Mouse (Mus musculus): Measurements from ENCODE around the gene Kcnq2. TPM values are rescaled to one million over a fixed set of nuclear protein-coding genes. Genes with fewer than 3 reads are reported as not detected.

The Kcnq2 gene
- polyA plus RNA-seq, 1 experiment from 2014 or later = 18.9 TPM

DNA sequence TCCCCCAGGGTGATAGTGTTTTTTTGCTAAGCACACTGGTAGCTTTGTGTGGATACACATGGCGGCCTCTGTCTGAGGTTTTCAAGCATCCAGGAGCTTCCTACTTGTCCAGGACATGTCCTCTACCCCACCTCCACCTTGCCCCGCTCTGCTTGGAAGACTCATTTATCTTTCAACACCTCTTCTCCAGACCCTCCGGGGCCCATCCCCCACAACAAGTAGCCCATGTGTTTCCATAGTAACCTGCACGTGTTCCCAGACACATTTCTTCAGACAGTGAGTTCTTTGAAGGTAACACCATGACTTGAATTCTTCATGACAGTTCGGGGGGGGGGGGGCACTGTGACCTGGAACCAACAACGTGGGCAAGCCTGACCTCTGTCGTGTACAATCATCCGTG is 77.8 kb downstream of the Kcnq2 start:
- no peak overlapping the region for H3K4me3 ChIP-seq (ENCODE audit: low read depth, low read length)
- DNase-seq (ENCODE audit: low spot score) (peak; percentile 41), ATAC-seq (ENCODE audit: low FRiP score) (peak; percentile 39; the same call in 1 of the 2 replicates)
- H3K36me3 ChIP-seq (ENCODE audit: control insufficient read depth, insufficient read depth, low read length) = no peaks in the 10 kb centered on the region
- WGBS = 44% methylated on average over 8 of the region's 8 CpGs
- H3K9ac ChIP-seq (ENCODE audit: low read depth, low read length) = no peak overlapping the region
- H3K4me1 ChIP-seq (replicated peaks; ENCODE audit: control insufficient read depth, insufficient read depth, low read length) = peaks cover 2% of the 10 kb centered on the region
- H3K9me3 ChIP-seq (ENCODE audit: control insufficient read depth, low read length) = no peaks in the 10 kb centered on the region
- no peak overlapping the region for H3K27ac ChIP-seq (ENCODE audit: low read depth, low read length)
- H3K27me3 ChIP-seq (ENCODE audit: control insufficient read depth, insufficient read depth, low read length) = 0 out of 2 replicates have a peak, but pooled peaks cover 2% of the 10 kb centered on the region
- H3K4me2 ChIP-seq (replicated peaks; ENCODE audit: low read depth, low read length) = no peak overlapping the region

DNA sequence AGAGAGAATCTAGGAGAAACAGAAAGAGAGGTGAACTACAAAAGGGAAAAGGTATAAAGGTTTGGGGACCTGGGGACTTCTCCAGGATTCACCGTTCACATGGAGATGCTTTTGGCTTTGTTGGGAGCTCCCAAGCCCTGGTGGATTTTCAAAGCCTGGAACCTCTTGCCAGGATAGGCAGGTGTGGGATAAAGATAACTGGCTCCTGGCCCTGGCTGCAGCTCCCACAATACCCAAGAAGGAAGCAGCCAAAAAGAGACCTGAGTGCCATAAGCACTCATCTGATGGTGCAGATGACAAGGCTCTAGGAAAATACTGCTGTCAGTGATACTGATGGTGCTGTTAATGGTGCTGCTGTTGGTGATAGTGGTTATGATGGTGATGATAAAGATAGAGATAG is 82.9 kb downstream of the Kcnq2 start:
- Histone ChIP-seq H3K9ac (ENCODE audit: low read depth, low read length) (no peak overlapping the region), H3K27me3 (ENCODE audit: control insufficient read depth, insufficient read depth, low read length) (0 out of 2 replicates have a peak, but pooled peaks cover 2% of the 10 kb centered on the region), H3K27ac (ENCODE audit: low read depth, low read length) (no peak overlapping the region), H3K4me1 (replicated peaks; ENCODE audit: control insufficient read depth, insufficient read depth, low read length) (no peaks in the 10 kb centered on the region; the same call in 1 of the 2 replicates), H3K36me3 (ENCODE audit: control insufficient read depth, insufficient read depth, low read length) (no peaks in the 10 kb centered on the region), H3K4me2 (replicated peaks; ENCODE audit: low read depth, low read length) (no peak overlapping the region), H3K9me3 (ENCODE audit: control insufficient read depth, low read length) (no peaks in the 10 kb centered on the region), H3K4me3 (ENCODE audit: low read depth, low read length) (no peak overlapping the region)
- no peak for DNase-seq (ENCODE audit: low spot score)
- 79% methylated on average over 1 of the region's 1 CpGs for WGBS
- ATAC-seq (ENCODE audit: low FRiP score) = no peak

GRCm38 (mm10) chr2:181048986-181049385 is 86.1 kb downstream of the Kcnq2 start:
- Histone ChIP-seq H3K4me3 (ENCODE audit: low read depth, low read length) (no peak overlapping the region), H3K9me3 (ENCODE audit: control insufficient read depth, low read length) (no peaks in the 10 kb centered on the region), H3K27me3 (ENCODE audit: control insufficient read depth, insufficient read depth, low read length) (no peaks in the 10 kb centered on the region), H3K4me2 (replicated peaks; ENCODE audit: low read depth, low read length) (no peak overlapping the region), H3K4me1 (replicated peaks; ENCODE audit: control insufficient read depth, insufficient read depth, low read length) (no peaks in the 10 kb centered on the region; the same call in 1 of the 2 replicates), H3K36me3 (ENCODE audit: control insufficient read depth, insufficient read depth, low read length) (no peaks in the 10 kb centered on the region), H3K27ac (ENCODE audit: low read depth, low read length) (no peak overlapping the region), H3K9ac (ENCODE audit: low read depth, low read length) (no peak overlapping the region)
- DNase-seq (ENCODE audit: low spot score) (no peak), ATAC-seq (ENCODE audit: low FRiP score) (no peak)
- 87% methylated on average over 9 of the region's 9 CpGs for WGBS

DNA sequence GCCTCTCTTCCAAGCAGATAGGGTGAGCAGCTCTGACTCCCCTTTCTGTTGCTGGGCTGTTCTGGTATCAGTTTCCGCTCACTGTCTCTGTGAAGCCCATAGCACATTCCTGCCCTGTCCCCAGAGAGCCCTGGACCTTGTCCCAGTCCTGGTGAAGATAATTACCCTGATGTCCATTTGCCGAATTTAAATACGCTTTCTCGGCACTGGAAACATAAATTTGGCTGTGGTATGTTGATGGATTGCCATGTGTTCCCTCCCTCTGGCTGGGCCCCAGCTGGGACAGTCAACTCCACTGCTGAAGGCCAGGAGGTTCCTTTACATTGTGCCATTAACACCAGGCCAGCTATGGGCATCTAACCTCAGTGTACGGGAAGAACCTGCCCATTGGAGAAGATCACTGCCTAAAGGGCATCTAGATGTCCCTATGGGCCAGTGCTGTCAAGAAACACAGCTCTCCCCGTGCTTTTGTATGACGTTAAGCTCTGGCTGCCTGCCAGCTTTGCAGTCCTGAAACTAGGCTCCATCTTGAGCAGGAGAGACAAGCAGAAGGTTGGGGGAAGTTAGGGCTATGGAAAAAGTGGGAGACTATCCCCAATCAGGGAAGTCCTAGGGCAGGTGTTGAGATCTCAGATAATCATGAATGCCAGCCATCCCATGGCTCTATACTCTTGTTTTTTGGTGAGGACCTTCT is 86.7 kb downstream of the Kcnq2 start:
- no peaks in the 10 kb centered on the region; the same call in 1 of the 2 replicates for H3K4me1 ChIP-seq (replicated peaks; ENCODE audit: control insufficient read depth, insufficient read depth, low read length)
- H3K4me2 ChIP-seq (replicated peaks; ENCODE audit: low read depth, low read length) = no peak overlapping the region
- ATAC-seq (ENCODE audit: low FRiP score) (no peak), DNase-seq (ENCODE audit: low spot score) (no peak)
- H3K36me3 ChIP-seq (ENCODE audit: control insufficient read depth, insufficient read depth, low read length) = no peaks in the 10 kb centered on the region
- no peaks in the 10 kb centered on the region for H3K27me3 ChIP-seq (ENCODE audit: control insufficient read depth, insufficient read depth, low read length)
- 69% methylated on average over 7 of the region's 7 CpGs for WGBS
- no peak overlapping the region for H3K4me3 ChIP-seq (ENCODE audit: low read depth, low read length)
- no peak overlapping the region for H3K27ac ChIP-seq (ENCODE audit: low read depth, low read length)
- no peaks in the 10 kb centered on the region for H3K9me3 ChIP-seq (ENCODE audit: control insufficient read depth, low read length)
- no peak overlapping the region for H3K9ac ChIP-seq (ENCODE audit: low read depth, low read length)

DNA sequence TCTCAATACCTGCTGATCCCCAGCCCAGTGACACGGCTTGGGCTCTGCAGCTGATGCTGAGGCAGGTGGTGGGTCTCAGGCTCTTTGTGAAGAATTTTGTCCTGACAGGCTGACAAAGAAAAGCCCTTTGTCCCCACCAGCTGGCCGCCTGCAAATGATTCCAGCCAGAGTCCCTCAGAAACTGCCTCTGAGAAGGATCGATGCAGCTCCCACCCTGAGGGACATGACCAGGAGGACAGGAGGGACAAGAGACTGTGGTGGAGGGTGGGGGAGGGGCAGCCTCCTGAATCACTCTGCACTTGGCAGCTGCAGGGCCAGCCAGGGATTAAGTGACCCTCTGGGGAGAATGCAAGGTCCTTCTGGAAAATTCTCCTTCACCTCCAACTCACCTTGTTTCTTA is 91.1 kb downstream of the Kcnq2 start:
- H3K9ac ChIP-seq (ENCODE audit: low read depth, low read length) = no peak overlapping the region

GRCm38 (mm10) chr2:181043437-181043836 is 91.7 kb downstream of the Kcnq2 start, which contains the start of gene Chrna4:
Gene Chrna4, minus strand, starts transcription at chr2:181043546.
- Histone ChIP-seq H3K27ac (ENCODE audit: low read depth, low read length) (peak within 1 kb of the TSS; percentile 8), H3K4me1 (replicated peaks; ENCODE audit: control insufficient read depth, insufficient read depth, low read length) (peaks cover 11% of the 10 kb centered on the region), H3K27me3 (ENCODE audit: control insufficient read depth, insufficient read depth, low read length) (peaks cover 4% of the 10 kb centered on the region; the same call in 1 of the 2 replicates), H3K4me2 (replicated peaks; ENCODE audit: low read depth, low read length) (no peak within 1 kb of the TSS), H3K4me3 (ENCODE audit: low read depth, low read length) (no peak within 1 kb of the TSS), H3K9me3 (ENCODE audit: control insufficient read depth, low read length) (no peaks in the 10 kb centered on the region), H3K9ac (ENCODE audit: low read depth, low read length) (peak within 1 kb of the TSS; percentile 15; the same call in 1 of the 2 replicates), H3K36me3 (ENCODE audit: control insufficient read depth, insufficient read depth, low read length) (no peaks in the 10 kb centered on the region)
- DNase-seq (ENCODE audit: low spot score) (peak; percentile 33), ATAC-seq (ENCODE audit: low FRiP score) (no peak)
- WGBS = 53% methylated on average over 3 of the region's 3 CpGs

More for the DNA sequence above, 91.1 kb downstream of the Kcnq2 start:
- H3K4me3 ChIP-seq (ENCODE audit: low read depth, low read length) = no peak overlapping the region
- 2% methylated on average over 3 of the region's 3 CpGs for WGBS
- peak overlapping the region; percentile 8 for H3K27ac ChIP-seq (ENCODE audit: low read depth, low read length)
- peaks cover 4% of the 10 kb centered on the region; the same call in 1 of the 2 replicates for H3K27me3 ChIP-seq (ENCODE audit: control insufficient read depth, insufficient read depth, low read length)
- no peaks in the 10 kb centered on the region for H3K9me3 ChIP-seq (ENCODE audit: control insufficient read depth, low read length)
- DNase-seq (ENCODE audit: low spot score) = peak; percentile 66
- peak; percentile 69 for ATAC-seq (ENCODE audit: low FRiP score)
- H3K4me2 ChIP-seq (replicated peaks; ENCODE audit: low read depth, low read length) = no peak overlapping the region
- H3K4me1 ChIP-seq (replicated peaks; ENCODE audit: control insufficient read depth, insufficient read depth, low read length) = peaks cover 11% of the 10 kb centered on the region
- no peaks in the 10 kb centered on the region for H3K36me3 ChIP-seq (ENCODE audit: control insufficient read depth, insufficient read depth, low read length)

DNA sequence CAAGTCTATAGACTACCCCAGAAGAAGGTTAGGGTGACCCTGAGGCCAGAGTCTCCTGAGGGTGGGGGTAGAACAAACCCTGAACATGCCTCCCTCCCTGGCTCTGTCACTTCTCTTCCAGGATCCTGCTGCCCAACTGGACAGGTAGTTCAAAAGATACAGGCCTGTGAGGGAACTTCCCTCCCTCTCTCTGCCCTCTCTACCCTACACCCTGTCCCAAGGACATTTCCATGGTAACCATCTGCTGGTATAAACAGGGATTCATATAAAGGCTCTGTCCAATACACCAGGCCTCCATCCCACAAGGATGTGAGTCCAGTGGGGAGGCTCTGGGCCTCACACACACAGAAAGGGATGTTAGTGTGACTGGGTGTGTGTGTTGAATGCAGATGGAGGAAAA is 92.7 kb downstream of the Kcnq2 start:
- H3K4me2 ChIP-seq (replicated peaks; ENCODE audit: low read depth, low read length) = no peak overlapping the region
- peak overlapping the region; percentile 8 for H3K27ac ChIP-seq (ENCODE audit: low read depth, low read length)
- no peak overlapping the region for H3K4me3 ChIP-seq (ENCODE audit: low read depth, low read length)
- H3K4me1 ChIP-seq (replicated peaks; ENCODE audit: control insufficient read depth, insufficient read depth, low read length) = peaks cover 14% of the 10 kb centered on the region
- no peak overlapping the region for H3K9ac ChIP-seq (ENCODE audit: low read depth, low read length)
- H3K27me3 ChIP-seq (ENCODE audit: control insufficient read depth, insufficient read depth, low read length) = peaks cover 4% of the 10 kb centered on the region; the same call in 1 of the 2 replicates
- ATAC-seq (ENCODE audit: low FRiP score) (peak; percentile 39), DNase-seq (ENCODE audit: low spot score) (no peak)
- no peaks in the 10 kb centered on the region for H3K36me3 ChIP-seq (ENCODE audit: control insufficient read depth, insufficient read depth, low read length)
- H3K9me3 ChIP-seq (ENCODE audit: control insufficient read depth, low read length) = no peaks in the 10 kb centered on the region

- Histone ChIP-seq H3K4me2 (replicated peaks; ENCODE audit: low read depth, low read length) (no peak overlapping the region), H3K36me3 (ENCODE audit: control insufficient read depth, insufficient read depth, low read length) (no peaks in the 10 kb centered on the region), H3K9me3 (ENCODE audit: control insufficient read depth, low read length) (no peaks in the 10 kb centered on the region), H3K9ac (ENCODE audit: low read depth, low read length) (no peak overlapping the region), H3K4me1 (replicated peaks; ENCODE audit: control insufficient read depth, insufficient read depth, low read length) (peaks cover 16% of the 10 kb centered on the region), H3K27ac (ENCODE audit: low read depth, low read length) (peak overlapping the region; percentile 8; the same call in 1 of the 2 replicates), H3K4me3 (ENCODE audit: low read depth, low read length) (no peak overlapping the region), H3K27me3 (ENCODE audit: control insufficient read depth, insufficient read depth, low read length) (peaks cover 4% of the 10 kb centered on the region; the same call in 1 of the 2 replicates)
- ATAC-seq (ENCODE audit: low FRiP score) = 0 out of 2 replicates have a peak, but pooled peaks have one; percentile 24
- WGBS = 2% methylated on average over 7 of the region's 7 CpGs
- DNase-seq (ENCODE audit: low spot score) = peak; percentile 43
Measured at GRCm38 (mm10) chr2:181041941-181042340, 93.2 kb downstream of the Kcnq2 start.

GRCm38 (mm10) chr2:181039356-181039680 is 95.8 kb downstream of the Kcnq2 start:
- Histone ChIP-seq H3K27ac (ENCODE audit: low read depth, low read length) (no peak overlapping the region; the same call in 1 of the 2 replicates), H3K9ac (ENCODE audit: low read depth, low read length) (peak overlapping the region; percentile 77), H3K4me2 (replicated peaks; ENCODE audit: low read depth, low read length) (peak overlapping the region; percentile 95), H3K27me3 (ENCODE audit: control insufficient read depth, insufficient read depth, low read length) (peaks cover 4% of the 10 kb centered on the region; the same call in 1 of the 2 replicates), H3K36me3 (ENCODE audit: control insufficient read depth, insufficient read depth, low read length) (no peaks in the 10 kb centered on the region), H3K9me3 (ENCODE audit: control insufficient read depth, low read length) (no peaks in the 10 kb centered on the region), H3K4me3 (ENCODE audit: low read depth, low read length) (peak overlapping the region; percentile 61), H3K4me1 (replicated peaks; ENCODE audit: control insufficient read depth, insufficient read depth, low read length) (peaks cover 16% of the 10 kb centered on the region)
- DNase-seq (ENCODE audit: low spot score) = no peak
- ATAC-seq (ENCODE audit: low FRiP score) = no peak; the same call in none of the 2 replicates
- under 1% methylated on average over 16 of the region's 16 CpGs for WGBS

Measured in hindbrain, embryonic 11.5 days (tissue).